Mouse (Mus musculus) spleen, adult 12 weeks (tissue): Measurements from ENCODE around the gene Lrrc29.

Experiments
- DNase-seq: peaks from one replicate; pipeline ENCODE4 v3.0.0; 2022; ENCODE audit warnings: low spot score

Gene Lrrc29

DNA sequence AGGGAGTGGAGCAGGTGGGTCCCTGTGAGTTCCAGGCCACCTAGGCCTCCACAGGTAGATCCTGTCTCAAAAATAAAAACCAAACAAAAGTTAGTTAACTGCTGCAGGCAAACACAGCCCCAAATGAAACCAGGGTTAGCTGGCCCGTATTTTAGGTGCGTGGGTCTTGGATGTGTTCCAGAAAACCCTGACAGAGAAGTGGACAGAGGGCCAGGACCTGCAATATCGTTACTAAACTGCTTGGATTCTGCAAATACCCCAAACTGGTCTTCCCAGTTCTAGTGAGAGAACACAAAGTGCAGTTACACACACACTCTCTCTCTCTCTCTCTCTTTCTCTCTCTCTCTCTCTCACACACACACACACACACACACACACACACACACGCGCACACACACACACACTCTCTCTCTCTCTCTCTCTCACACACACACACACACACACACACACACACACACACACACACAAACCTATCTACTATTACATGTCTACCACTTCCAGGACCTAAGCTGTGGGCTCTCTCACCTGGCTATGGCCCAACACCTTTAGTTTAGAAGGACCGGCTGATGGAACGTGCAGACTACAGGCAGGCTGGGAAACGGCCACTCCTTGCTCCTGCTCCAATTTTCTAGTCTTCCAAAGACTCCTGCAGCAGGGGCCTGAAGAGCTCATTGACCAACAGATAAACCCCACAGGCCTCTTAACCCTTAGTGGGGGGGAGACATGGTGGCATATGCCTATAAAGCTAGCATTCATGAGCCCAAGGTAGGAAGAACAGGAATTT, 17.9 kb upstream of the Lrrc29 start:
- DNase-seq, result no peak

DNA sequence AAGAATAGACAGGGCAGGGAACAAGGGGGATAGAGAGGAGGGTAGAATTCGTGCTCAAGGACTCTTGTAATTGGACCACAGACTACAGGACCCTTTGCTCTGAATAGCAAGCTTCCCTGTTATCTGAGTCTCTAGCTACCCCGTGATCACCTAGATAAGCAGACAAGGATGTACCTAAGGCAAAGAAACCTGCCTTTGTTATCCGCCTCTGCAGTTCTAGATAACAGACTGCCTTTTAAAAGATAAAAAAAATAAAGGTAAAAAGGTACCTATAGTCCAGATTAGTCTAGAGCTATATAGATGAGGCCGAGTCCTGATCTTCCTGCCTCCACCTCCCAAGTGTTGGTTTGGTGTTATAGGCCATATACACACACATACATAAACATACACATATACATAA, 16.7 kb upstream of the Lrrc29 start:
- DNase-seq, result no peak

DNA sequence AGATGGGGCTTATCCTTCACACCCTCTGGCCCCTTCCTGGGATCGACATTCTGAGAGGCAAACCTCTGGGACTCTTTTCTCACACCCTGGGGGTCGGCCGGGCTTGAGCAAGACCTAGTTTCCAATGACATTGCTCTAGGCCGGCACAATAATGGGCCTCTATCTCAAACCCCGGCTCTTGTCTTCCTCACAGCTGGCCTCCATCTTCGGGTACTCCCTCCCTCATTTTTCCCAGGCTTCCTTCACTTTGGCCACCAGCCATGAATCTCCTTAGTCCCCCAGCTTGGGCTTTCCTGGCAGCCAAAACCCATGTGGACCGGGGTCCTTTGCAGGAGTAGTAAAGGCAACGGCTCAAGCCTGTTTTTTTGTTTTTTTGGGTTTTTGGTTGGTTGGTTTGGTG, 15.3 kb upstream of the Lrrc29 start:
- no peak for DNase-seq

DNA sequence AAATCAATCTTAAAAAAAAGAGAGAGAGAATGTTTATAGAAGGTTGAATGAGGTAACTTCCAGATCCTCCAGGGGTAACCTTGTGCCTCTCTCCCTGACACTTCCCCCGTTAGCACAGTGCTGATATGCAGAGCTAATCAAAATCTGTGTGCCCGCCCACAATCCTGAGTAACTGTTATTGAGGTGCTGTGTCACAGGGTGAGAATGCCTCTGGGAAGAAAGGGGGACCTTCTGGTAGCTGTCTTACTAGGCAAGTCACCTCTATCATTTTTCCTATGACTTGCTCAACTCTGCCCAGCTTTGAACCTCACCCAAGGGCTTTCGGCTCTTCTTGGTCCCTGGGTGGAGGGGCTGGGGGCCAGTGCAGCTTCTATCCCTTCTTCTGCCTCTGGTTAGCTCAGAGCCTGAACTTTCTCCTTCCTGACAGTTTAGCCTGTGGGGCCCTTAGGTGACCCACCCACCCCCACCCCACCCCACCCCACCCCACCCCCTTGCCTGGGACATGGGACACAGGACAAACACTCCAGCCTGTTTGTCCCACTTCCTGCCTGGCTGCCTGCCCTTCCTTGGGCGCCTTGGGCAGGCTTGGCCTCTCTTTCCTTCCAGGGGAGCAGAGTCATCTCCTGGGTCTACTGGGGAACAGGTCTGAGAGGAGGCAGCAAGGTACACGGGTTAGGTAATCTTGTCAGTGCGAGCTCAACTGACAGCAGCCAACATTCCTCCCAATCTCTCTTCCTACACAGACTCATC, 14.0 kb upstream of the Lrrc29 start:
- no peak for DNase-seq

DNA sequence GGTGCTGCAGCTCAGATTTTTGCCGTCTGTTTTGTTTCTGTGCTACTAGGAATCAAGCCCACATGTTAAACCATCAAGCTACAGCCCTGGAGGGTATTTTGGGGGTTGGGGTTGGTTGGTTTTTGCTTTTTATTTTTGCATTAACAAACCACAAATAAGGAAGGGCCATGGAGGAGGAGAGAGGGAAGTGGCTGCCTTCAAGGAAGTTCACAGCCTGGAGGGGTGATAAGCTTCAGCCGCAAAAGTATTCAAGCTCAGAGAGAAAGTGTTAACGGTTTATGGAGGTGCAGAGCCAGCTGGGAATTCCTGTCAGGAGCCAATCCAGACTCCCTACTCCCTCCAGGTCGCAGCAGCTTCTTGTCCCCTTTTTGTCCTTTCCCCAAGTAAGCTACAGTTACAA, 12.9 kb upstream of the Lrrc29 start:
- DNase-seq, result no peak

DNA sequence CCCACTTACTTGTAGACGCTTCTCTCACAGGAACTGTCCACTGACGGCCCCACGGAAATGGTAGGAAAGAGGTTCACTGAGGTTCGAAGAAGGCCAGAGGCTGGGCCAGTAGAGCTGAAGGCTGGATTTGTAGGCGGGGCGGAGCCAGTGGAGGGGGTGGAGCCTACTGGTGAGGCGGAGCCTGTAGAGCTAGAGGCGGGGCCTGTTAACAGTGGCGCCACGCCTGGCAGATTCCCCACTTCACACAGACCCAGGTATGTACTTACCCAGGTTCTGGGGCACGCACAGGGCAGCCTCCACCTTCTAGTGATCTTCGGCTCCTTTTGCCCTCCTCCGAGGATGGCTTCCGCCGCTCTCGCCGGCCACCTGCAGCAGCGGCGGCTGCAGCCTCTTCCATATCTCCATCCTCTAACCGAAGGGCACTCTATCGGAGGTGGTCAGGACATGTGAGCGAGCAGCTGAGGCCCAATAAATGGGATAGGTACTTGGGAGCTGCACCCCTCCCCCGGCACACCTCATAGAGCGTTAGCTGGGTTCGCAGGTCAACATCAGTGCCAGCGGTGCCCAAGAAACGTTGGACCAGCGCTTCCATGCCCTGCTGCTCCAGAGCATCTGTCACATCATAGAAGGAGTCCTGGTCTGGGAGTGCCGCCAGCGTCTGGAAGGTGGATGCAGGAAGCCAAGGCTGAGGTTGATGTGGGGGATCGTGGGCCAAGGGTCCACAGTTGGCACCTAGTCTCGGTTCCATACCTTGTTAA, 10.5 kb upstream of the Lrrc29 start:
- no peak for DNase-seq

DNA sequence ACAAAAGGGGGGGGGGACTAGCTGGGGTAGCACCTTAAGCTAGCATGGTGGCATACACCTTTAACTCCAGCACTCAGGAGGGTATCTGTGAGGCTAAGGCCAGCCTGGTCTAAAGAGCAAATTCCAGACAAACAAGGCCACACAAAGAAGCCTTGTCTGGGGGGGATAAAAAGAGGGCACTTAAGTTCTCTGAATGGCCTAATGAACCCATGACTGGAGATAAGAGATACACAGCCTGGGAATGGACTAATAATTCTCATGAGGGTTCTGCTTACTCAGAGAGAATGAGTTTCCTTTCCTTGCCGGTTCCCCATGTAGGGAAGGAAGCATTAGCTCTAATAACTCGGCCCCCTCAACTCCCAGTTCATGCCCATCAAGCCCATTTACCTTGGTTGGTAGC, 6.4 kb upstream of the Lrrc29 start:
- no peak for DNase-seq

DNA sequence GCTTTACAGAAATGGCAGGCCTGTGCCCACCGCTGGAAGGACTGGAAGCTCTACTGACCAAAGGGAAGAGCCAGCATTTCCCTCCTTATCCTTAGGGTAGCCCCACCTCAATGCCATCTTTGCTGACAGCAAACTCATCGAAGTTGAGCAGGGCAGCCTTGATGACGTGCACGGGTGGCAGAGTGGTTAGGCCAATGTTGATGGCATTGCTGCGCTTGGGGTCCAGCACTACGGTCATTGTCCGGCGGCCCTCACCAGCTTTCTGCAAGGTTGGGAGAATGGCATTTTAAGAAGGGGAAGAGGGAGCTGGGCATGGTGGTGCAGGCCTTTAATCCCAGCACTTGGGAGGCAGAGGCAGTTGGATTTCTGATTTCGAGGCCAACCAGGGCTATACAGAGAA, 5.9 kb upstream of the Lrrc29 start:
- DNase-seq, result no peak

DNA sequence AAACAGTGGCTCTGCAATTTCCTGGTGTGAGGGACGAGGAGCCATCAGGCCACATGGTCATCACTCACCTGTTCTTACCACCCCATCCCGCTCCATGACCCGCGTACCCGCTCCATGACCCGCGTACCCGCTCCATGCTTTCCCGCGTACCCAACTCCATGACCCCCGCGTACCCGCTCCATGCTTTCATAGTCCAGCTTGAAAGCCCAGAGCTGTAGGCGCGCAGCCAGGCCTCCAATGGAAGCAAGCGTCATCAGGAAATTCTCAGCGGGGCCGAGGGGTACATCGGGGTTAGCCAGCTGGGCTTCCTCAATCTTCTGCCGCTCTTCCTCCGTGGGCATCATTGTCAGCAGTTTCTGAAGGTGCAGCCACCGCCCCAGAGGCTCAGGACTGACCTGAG, 5.4 kb upstream of the Lrrc29 start:
- DNase-seq, result no peak

DNA sequence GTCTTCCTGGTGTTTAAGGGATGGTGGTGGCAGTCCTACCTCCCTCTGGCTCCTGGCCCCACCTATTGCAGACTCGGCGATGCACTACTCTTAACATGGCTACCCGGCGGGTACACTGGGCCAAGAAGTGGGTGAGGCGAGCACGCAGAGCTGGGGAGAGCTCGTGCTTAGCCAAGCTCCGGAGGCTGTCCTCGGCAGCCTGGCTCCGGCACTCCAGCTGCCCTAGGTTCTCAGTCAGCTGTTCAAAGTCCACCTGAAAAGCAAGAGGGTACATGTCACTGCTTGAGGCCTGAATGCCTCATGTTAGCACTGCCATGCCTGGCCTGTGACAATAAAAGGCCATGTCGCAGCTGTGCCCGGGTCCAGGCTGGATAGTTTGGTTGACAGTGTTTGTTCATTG, 4.2 kb upstream of the Lrrc29 start:
- DNase-seq, result no peak

DNA sequence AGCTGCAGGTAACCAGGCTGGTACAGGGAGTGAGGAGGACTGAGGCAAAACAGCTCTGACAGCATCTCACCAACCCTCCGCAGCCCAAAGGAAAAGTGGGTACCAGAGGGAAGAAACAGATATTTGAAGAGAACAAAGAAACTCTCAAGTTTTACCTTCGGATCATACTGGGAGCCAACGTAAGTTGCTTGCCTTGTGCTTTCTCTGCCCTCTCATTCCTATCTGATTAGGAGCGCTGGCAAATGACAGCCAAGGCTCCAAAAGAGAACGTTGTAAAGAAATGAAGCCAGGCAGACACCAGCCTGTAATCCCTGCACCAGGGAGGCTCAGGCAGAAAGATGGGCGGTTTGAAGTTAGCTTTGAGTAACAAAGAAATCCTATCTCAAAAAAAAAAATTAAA, 890 bp upstream of the Lrrc29 start:
- no peak for DNase-seq

DNA sequence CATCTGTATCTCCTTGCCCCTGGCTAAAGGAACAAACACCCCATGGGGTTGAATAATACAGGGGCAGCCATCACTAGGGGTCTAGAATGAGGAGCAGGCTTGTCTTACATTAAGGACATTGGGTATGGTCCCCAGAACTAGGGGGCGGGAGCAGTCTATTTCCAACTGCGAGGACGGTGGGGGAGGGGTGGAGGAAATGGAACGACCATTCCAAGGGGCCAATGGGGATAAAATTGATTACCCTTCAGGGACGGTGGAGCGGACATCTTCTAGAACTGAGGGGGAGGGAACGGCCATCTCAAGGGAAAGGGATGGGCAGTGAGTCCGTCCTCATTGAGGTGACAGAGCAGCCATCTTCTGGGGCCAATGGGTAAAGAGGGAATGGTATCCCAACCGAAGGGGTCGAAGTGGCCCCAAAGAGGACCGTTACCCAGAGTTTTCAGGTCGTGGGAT, 411 bp downstream of the Lrrc29 start:
- no peak for DNase-seq

DNA sequence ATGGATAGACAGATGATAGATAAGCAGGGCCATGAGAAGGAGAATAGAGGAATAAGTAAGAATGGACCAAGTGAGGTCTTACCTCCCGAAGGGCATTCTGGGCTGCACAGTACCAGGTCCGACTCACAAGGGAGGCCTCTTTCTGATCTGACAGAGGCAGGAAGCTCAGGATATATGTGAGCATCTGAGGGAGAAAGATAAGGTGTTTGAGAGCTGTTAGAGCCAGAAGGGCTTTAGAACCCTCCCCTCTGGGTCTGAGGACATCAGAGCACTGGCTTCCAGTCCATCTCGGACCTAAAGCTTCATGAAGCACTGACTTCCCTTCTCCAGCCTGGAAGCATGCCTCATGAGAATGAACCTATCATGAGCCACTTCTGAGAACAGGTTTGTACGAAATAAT, 2.9 kb downstream of the Lrrc29 start:
- no peak for DNase-seq

DNA sequence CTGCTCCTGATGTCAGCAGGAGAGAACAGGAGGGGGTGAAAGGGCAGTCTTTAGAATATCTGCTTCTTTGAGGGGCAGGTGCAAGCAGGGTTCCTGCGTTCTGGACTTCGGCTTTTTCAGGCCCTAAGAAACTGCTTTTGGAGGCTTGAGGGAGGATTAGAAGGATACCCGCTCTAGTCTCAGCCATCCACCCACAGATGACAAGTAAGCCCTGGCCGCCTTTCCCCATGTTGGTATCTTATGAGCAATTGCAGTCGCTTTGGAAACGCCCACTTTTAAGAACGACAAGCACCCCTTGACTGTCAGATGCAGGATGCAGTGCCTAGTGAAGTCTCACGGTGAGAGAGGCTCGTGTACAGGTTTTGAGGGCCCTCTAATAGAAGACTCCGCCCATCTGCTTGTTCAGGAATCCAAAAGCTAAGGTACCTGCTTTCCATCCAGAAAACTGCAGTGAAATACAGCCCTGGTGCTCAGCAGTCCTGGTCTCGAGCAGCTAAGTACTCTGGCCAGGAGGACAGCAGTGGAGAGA, 7.4 kb downstream of the Lrrc29 start:
- no peak for DNase-seq

DNA sequence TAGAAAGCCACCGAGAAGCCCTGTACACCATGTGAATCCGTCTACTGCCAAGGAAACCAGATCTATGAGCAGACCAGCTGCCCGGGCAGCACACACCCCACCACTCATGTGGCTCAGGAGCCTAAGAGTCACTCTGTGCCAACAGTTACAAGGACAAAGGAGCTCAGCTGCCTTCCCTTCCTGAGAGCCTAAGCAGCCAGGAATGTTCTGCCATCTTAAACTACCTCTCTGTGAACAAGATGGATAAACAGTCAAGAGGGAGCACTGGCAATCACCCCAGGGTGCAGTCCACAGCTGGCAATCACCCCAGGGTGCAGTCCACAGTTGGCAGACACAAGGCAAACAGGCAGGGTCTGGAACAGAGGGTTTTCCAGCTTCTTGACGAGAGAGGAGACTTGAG, 8.1 kb downstream of the Lrrc29 start:
- no peak for DNase-seq

DNA sequence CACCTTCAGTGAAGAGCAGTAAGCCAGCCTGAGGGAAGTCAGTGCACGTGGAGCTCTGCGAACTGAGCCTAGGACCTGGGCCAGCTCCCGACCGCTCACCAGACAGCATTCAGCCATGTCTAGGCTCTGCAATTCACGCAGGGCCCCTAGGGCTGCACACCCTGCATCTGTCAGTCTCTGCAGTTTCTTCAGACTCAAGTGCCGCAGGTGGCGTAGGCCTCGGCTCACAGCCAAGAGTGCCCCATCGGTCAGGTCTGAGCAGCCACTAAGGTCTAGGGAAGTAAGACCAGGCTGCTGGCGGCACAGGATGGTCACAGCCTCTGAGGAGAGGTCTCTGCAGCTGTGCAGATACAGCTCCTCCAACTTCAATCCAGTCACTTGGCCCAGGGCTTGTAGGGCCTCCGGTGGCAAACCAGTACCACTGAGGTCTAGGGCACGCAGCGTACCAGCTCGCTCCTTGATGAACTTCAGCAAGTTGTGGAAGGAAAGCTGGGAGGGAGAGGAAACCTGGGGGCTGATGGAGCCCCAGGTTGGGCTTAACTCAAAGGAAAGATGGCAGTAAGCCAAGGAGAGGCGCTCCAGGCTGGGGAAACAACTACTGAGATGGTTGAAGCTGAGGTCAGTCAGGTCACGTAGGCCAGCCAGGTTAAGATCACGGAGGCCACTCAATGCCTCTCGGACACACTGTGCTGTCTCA, 10.9 kb downstream of the Lrrc29 start:
- DNase-seq, result no peak

DNA sequence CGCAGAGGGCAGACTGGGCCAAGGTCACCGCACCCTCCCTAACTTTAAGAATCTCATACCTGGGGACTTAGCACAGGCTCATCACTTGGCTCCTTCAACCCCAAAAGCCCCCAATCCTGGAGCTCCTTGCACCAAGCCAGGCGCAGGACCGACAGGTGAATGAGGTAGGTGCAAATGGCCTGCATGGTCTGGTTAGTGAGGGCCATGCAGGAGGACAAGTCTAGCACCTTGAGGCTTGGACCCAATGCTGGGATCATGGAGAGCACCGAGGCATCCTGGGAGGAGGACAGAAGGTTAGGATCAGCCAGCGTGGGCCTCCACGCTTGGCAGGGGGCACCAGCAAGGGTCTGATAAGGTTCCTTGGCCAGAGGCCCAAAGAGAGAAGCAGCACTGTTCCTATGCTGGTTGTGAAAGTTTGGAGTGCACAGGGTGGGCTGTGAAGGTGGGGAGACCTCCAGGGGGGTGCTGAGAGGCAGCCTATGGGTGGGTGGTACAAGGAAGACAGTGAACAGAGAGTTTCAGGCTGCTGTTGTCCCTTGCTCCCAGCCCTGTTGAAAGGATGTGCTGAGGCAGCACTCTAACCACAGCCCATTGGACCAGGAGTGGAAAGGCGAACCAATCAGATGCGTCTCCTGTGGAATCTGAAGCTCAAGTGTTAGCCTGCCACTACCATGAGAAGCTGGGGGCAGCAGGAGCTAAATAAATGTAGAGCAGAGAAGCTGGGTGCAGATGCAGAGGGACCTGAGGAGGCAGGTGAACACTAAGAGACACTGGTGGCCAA, 12.3 kb downstream of the Lrrc29 start:
- no peak for DNase-seq

DNA sequence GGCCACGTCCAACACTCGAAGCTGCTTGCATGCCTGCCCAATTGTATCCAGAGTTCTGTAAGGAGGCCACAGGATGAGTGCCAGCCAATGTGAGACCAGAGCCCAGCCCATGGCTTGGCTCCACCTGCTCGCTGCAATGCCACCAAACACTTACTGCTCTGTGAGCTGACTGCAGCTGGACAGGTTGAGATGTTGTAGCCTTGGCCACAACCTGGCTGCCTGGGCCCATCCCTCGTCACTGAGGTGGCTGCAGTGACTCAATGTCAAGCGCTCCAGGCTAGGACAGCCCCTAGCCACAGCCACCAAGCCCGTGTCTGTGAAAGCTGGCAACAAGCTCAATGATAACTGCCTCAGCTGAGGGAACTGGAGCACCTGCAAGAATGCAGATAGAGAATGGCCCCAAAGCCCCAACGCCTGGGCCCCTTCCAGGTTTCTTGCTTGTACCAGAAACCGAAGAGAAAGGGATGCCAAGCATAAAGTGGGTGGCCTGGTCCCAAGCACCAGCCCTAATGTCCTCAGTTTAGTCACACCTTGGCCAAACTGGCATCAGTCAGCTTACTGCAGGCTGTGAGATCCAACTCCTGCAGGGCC, 13.1 kb downstream of the Lrrc29 start:
- DNase-seq, result no peak

DNA sequence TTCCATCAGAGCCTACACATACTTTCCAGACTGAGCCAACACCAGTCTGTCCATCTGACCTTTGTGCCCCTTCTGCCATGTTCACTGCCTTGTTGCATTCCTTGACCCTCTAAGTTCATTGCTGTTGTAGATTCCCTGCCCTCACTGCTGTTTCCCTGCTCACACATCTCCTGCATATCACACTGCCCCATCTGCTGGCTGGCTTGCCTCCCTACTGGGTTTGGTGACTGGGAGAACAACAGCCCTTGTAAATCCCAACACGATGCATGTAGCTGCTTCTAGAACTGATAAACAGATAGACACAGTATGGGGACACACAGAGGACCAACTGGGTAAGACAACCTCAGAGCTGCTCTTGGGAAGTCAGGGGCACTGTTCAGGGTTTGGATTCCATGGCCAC, 14.4 kb downstream of the Lrrc29 start:
- DNase-seq, result no peak

DNA sequence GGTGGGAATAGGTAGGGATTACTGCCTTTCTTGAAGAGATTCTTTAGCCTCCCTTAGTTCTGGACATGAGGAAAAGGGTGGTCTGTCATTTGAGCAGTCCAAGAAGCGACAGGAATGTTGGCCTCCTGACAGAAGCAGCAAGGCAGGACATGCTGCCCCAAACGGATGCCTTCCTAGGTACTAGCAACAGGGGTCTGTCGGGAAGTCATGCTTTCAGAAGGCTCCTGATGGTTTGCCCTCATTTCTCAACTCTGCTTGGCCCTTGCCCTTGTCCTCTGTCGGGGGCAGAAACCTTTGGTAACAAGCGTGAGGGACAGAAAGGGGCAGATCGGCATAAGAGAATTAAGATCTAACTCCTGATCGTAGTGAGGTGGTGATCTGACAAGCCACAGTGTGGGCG, 16.0 kb downstream of the Lrrc29 start:
- no peak for DNase-seq
